Mouse (Mus musculus): ENCODE data around the gene Cdh20.
"Not testable (repeated sequence)": the region's sequence is repeated elsewhere in the genome, so short reads cannot be mapped to it uniquely, and the experiment has no call there.

Gene Cdh20

DNA sequence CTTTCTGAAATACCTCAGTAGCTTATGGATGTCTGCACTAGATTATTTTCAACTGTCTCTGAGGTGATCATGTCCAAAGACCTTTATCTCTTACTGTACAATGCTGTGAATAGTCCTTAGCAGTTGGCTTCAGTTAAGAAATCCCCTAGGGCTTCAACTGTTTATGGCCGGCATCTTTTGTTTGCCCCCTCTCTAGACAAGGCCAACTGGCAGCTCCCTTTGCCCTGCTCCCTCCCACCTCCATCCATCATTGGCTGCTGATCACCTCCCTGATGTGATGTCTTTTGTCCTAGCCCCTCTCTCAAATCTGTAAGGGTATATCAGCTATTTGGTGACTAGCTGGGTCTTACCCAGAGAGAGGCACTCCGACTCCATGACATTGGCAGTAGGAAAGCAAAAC, 148.2 kb downstream of the Cdh20 start:
- DNase-seq (ENCODE audit: low spot score), result no peak

DNA sequence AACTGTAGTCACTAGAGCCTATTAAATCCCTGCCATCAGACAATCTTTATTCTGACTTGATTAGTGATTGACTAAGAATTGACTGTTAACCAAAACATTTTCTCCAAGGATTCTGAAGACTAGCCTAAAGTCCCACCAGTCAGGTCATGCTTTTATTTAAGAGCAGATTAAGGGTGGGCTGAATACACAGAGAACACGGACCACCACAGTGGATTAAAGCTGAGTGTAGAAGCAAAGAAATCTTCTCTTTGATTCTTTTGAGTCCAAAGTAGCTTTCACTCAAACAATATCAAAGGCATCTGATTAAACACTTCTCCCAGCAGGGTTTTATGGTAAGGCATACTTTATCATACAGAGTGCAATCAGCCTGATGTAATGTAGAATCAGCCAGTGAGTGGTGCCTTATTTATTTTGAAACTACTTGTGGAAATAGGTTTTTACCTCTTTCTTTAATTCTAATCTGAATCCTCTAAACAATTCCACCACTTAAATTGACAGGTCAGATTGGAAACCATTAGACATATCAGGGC, 149.0 kb downstream of the Cdh20 start:
- DNase-seq (ENCODE audit: low spot score), result no peak

DNA sequence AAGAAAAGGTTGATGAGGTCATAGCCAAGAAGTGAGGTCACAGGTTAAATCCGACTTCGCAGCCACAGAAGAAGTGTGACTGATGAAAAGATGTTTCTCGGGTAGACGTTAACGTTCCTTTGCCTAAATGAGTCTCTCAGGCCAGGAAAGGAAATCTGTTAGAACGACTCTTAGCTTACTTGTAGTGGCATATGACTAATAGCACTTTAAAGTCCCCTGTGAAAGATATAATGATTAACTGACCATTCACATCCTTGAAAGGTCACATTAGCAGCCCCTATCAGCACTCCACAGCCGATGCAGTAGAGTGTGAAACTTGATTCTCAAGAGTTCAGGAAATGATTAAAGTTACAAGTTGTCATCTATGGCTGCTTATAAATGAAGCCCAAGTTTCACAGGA, 164.7 kb downstream of the Cdh20 start:
- no peak for DNase-seq (ENCODE audit: low spot score)

- DNase-seq (ENCODE audit: low spot score), result no peak
Measured at GRCm38 (mm10) chr1:104936966-104937365, 168.6 kb downstream of the Cdh20 start.

GRCm38 (mm10) chr1:104939156-104939555, 170.8 kb downstream of the Cdh20 start:
- DNase-seq (ENCODE audit: low spot score), result no peak

DNA sequence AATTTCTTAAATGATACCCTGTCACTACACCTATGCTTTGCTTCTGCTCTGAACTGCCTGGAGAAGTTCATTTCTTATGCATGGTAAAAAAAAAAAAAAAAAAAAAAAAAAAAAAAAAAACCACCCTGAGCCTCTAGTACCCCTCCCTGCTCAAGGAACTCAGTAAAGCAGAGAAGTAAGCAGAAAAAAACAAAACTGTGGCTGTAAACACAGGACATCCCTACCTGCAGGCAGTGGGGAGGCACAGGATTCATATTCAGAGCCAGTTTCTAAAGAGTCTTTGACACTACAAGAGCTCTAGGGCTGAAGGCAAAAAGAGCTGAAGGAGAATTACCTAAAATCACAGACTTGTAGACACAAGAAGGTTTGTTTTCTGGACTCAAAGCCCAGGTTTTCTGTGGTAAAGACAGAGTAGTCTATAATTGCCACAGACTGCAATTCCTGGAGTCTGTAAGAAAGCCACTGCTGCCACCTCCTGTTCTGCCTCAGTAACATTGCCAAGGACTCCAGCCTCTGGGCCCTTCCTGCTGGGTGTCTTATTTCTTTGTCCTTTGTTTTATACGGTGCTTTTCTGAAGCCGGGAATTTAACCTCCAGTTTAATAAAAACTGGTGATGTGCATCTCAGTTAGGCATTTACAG, 176.3 kb downstream of the Cdh20 start:
- peak; percentile 62 for DNase-seq (ENCODE audit: low spot score)

DNA sequence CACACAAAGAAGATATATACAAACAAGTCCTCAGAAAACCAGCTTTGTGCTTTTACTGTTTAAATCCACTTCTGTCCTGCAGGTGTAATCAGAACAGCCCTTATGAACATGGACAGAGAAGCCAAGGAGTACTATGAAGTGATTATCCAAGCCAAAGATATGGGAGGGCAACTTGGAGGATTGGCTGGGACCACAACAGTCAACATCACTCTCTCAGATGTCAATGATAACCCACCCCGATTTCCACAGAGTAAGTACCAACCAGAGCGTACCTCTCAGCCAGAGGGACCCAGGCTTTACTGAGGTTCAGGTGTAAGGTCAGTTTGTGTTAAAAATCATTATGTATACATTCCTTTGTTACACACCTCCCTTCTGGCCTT, 176.8 kb downstream of the Cdh20 start:
- no peak for DNase-seq (ENCODE audit: low spot score)

DNA sequence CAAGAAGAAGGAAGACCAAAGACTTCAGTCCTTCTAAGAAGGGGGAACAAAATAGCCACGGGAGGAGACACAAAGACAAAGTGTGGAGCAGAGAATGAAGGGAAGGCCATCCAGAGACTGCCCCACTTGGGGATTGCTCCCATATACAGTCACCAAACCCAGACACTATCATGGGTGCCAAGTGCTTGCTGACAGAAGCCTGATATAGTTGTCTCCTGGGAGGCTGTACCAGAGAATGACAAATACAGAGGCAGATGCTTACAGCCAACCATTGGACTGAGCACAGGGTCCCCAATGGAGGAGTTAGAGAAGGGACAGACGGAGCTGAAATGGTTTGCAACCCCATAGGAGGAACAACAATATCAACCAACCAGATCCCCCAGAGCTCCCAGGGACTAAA, 181.3 kb downstream of the Cdh20 start:
- not testable (repeated sequence) for DNase-seq (ENCODE audit: low spot score)

DNA sequence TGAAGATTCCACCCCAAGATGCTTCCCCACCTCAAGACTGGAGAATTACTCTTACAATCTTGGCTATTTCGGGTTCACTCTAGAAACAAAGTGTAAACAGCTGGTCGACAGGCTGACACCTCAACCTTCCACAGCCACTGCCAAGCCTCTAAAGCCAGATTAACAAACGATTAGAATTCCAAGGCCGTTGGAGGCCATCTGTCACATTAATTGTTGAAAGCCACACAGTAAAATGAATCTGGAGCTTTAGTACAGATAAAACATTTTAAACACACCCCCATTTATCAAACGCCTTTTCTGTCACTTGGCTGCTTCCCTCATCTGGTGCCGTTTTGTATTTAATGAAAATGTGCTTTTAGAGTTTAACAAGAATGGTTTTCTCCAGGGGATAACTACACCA, 188.7 kb downstream of the Cdh20 start:
- peak; percentile 26 for DNase-seq (ENCODE audit: low spot score)

GRCm38 (mm10) chr1:104961670-104962069, 193.3 kb downstream of the Cdh20 start:
- no peak for DNase-seq (ENCODE audit: low spot score)

GRCm38 (mm10) chr1:104962257-104962656, 193.9 kb downstream of the Cdh20 start:
- DNase-seq (ENCODE audit: low spot score), result no peak

DNA sequence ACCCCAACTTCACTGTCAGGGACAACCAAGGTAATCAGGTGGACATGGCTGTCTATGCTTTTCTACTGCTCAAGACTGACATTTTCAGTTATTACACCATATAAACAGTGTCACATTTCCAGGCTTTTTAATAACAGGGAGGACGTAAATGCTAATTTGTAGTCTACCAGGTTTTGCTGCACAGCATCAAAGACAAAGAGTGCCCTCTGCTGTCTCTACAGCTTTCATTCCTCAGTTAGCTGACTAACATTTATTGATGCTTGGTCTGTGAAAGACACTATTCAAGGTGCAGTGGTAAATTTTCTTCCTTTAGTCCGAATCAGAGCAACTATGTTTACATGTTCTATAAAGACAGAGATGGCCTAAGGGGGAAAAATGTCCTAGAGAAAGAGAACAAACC, 210.7 kb downstream of the Cdh20 start:
- peak; percentile 27 for DNase-seq (ENCODE audit: low spot score)

- DNase-seq (ENCODE audit: low spot score), result no peak
Measured at GRCm38 (mm10) chr1:104980273-104980672, 211.9 kb downstream of the Cdh20 start.

GRCm38 (mm10) chr1:104986222-104986973, 218.1 kb downstream of the Cdh20 start:
- DNase-seq (ENCODE audit: low spot score), result peak; percentile 63

DNA sequence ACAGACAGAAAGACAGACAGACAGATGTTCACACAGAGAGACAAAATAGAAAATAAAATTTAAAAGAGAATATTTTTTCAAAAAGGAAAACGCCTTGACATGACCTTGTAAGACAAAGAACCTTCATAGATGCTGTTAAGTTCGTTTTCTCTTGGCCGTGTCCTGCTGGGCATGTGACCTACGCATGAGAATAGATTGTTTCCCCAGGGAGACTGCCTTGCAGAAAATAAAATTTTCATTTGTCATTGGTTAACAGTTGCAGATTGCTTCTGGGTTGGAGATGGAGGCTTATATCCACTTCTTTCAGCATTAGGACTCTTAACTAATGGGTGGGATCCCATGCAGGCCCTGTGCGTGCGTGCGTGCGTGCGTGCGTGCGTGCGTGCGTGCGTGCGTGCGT, 219.2 kb downstream of the Cdh20 start:
- DNase-seq (ENCODE audit: low spot score), result no peak

DNA sequence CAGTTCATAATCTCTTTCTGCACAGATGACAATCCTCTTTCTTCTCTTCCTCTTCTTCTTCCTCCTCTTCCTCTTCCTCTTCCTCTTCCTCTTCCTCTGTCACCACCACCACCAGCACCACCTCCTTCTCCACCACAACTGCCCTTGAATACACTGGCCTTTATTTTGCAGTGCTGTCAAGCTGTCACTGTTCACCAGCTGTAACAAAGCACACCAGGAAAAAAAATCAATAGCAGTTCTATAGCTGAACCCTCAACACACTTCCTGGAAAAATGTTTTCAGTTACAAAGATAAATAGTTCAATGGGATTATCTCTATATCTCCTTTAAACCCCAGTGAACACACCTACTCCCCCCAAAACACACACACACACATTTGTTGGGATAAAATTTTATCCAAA, 224.1 kb downstream of the Cdh20 start:
- no peak for DNase-seq (ENCODE audit: low spot score)

GRCm38 (mm10) chr1:104993905-104994611, 225.7 kb downstream of the Cdh20 start:
- DNase-seq (ENCODE audit: low spot score), result no peak

- DNase-seq (ENCODE audit: low spot score), result no peak
Measured at GRCm38 (mm10) chr1:104994612-104994986, 226.3 kb downstream of the Cdh20 start.

DNA sequence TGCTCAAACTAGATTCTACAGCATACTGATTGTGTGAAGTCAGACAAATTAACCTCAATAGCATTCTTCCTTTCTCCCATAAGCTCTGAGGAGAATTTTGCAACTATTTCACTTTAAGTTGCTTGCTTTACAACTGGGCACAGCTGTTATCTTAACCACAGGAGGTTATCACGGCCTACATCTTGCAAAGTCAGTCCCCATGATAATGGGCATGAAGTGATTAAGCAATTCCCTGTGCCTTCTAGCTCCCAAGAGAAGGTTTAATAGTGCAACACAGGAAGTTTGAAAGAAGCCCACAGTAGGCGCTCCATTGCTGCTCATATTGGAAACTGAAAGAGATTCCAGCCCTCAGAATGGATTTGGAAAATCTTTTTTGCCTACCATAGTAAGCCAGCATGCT, 229.5 kb downstream of the Cdh20 start:
- DNase-seq (ENCODE audit: low spot score), result no peak

- no peak for DNase-seq (ENCODE audit: low spot score)
Measured at GRCm38 (mm10) chr1:105002179-105002578, 233.8 kb downstream of the Cdh20 start.

DNA sequence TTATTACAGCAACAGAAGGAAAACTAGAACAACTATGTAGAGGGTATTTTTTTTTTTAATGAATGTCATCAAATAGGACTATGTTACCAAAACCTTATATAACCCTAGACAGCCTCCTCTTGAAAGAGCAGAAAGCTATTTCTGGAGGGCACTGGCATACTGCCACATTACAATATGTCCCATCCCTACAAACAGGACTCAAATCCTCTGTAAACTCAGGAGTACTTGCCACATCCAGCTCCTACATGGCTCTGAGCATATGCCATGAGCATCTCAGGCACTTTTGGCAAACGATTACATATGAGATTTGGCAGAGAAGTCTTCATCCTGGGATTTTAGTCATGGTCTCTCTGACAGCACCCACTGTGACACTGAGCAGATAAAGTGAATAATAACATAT, 235.5 kb downstream of the Cdh20 start:
- DNase-seq (ENCODE audit: low spot score), result no peak

DNA sequence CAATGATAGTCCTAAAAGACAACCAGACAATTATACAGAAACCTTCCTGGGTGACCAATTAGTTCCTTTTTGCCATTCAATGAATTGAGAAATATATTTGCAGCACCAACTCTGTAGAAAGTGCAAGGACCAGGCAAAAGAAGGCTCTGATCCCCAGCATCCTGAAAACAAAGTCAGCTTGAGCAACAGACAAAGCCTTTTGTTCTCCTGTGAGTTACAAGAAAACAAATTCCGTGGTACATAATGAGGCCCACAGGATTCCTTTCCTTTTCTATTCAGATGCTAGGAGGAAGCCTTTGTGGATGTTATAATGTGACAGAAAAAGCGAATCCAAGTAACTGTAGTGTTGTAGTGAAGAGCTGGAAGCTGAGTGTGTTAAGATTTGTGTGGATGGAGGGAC, 244.3 kb downstream of the Cdh20 start:
- DNase-seq (ENCODE audit: low spot score), result no peak

DNA sequence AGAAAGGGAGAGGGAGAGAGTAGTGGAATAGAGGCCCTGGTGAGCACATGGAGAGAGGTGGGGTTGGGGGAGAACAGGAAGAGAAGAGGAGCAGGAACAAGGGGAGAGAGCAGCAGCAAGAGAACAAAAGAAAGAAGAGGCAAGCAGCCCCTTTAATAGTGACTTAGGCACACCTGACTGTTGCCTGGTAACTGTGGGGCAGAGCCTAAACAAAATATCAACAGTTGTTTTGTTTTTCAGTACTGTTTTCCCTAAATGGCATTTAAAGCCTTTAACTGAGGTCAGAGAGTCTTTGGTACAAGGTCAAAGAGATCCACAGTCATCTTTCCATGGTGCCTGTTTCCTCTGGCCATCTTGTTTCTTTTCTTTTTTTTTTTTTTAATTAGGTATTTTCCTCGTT, 245.0 kb downstream of the Cdh20 start:
- no peak for DNase-seq (ENCODE audit: low spot score)
